Mouse (Mus musculus): ENCODE results near the gene Trappc3l. TPM values are rescaled to one million over a fixed set of nuclear protein-coding genes. Genes with fewer than 3 reads are reported as not detected.

The Trappc3l gene
- polyA plus RNA-seq (2012; fragmentation: generic; extraction: Trizol), result under 1 TPM in 1 of 2 experiments, not detected in 1; 0.20 TPM

DNA sequence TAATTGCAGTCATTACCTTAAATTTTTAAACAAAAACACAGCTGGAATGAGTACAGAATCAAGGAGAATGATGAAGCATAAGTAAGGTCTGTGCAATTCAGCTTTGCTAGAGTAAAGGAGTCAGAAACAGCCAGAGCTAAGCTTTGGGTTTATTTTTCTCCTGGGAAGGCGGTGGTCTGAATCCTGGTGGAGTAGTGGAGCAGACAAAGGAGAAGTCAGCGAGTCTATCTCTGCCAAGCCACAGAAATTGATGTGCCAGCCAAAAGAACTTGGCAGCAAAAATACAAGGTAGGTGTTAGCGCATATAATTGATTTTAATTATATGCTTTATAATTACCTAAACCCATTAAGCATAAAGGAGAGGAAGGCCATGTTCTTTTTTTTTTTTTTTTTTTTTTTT lies at the start of gene Trappc3l:
TSS of gene Trappc3l (plus strand) at position 197 of the 400 bp plus-strand sequence.

DNA sequence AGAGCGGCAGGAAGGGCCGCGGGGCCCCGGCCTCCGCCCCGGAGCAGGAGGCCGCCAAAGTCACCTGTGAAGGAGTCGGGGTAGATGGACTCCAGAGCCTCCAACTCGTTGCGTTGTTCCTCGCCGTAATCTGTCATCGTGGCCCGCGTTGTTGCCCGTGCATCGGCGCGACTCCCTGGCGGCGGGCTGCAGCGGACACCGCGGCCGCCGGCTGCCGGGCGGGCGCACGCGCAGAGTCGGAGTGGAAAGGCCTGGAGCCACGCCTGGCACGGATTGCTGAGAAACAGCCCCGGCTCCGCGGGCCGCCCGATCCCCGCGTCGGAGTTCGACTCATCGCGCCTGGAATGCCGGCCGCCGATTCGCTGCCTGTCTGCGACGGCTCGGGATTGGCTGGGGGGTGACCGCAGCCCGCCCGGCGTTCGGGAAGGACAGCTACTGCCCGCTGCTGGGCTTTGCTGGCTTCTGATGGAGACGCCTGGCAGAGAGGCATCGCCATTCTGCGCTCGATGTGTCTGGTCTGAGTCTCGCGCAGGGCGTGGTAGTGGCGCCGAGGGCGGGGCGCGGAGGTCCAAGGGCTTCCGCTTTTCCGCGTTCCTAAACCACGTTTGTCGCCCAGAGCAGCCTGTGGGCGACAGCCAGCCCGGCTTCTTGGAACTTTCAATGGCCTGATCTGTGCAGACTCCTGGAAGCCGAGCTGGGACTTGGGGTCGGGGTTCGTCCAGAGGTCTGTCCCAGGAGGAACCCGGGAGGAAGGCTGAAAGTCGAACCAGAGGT lies 17.9 kb upstream of the Trappc3l start, which contains the start of gene Rwdd1:
TSS of gene Rwdd1 (minus strand) at position 323 of the 774 bp plus-strand sequence.

DNA sequence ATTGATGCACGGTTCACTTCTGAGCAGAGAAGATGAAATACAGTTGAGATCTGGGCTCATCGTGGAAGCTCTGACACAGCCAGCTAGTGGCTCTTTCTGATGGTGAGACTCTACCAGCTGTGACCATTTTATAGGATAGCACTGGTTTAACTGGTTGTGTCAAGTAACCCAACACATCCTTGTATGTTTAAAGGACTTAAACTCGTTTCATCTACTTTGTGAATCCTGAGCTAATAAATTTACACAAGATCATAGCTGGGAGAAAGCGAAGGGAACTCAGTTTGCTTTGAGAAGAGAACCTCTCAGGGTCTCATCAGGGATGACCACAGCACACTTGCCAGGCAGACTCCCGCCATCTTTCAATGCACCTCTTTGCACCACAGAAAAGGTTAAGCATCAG lies 6.8 kb downstream of the Trappc3l start, which contains the start of gene Calhm4:
TSS of gene Calhm4 (minus strand) at position 101 of the 400 bp plus-strand sequence.

DNA sequence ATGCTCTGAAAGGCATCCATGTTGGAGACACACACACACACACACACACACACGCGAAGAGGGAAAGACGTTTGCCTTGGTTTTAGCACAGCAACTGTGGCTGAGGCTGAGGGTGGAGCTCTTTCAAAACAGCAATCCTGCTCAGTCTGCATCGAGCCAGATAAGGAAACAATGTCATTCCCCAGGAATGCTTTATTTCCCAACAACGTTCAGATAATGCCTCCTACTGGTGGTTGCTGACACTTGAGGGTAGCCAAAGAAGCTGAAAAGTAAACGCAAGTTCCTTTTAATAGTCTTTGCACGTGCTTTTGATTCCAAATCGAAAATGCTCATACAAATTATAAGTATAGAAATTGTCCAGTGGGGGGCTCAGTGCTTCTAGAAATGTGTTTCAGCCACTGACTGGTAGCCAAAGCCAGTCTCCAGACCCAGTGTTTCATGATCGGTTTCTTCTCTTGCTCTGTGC lies 59.1 kb downstream of the Trappc3l start, which contains the start of gene Calhm5:
TSS of gene Calhm5 (minus strand) at position 102 of the 466 bp plus-strand sequence.

DNA sequence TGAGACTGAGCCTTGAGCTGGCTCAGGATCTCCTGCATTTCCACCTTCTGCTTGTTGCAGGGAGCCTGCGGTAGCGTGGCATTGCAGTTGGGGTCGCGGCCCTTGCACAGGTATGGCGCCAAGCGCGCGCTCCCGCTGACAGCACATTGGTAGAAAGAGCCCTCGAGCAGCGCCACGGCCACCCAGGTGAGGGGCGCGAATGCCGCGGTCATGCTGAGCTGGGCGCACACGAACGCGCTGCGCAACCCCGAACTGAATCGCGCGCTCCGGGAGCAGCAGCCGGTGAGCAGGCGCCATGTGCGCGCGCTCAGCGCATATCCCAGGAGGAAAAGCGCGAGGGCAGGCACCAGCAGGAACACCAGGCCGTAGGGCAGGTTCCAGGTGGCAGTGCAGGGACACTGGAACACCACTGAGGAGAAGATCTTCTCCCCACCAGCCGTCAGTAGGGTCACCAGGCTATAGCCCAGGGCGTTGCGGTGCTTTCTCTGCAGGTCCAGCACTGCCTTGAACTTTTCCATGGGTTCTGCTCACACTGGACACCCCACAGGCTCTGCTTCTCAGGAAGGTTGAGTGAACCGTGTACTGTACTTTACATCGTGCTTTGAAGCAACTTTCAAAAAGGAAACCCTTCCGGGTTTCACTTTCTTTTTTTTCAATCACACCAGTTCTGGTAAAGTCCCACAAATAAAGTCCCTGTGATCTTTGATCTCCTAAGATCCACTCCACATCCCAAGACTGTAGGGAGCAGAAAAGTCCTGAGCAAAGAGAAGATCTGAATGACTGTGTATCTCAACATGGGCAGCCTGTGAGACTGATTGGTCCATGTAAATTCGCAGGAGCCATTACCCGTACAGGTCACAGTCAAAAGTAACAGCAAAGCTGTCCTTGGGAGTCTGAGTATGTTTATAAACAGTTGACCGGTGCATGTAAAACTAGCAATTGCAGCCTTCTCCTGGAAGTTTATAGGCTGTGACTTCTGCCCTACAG lies 90.3 kb downstream of the Trappc3l start, which contains the start of gene Calhm6:
TSS of gene Calhm6 (minus strand) at position 593 of the 987 bp plus-strand sequence.

Other genes with a start within 250 kb of the Trappc3l start
- not detected for gene Sult3a1, start 179.9 kb upstream of the Trappc3l start, polyA plus RNA-seq (2012; fragmentation: generic; extraction: Trizol)
- under 1 TPM in 1 of 2 experiments, not detected in 1; 0.01 TPM for gene Rsph4a, start 132.5 kb upstream of the Trappc3l start, polyA plus RNA-seq (2012; fragmentation: generic; extraction: Trizol)
- gene Zup1, start 86.3 kb upstream of the Trappc3l start, polyA plus RNA-seq (2012; fragmentation: generic; extraction: Trizol), result 1 to 10 TPM in 1 of 2 experiments, under 1 TPM in 1; 0.13 to 2.7 TPM
- 100 to 1,000 TPM; 114 to 120 TPM for gene Rwdd1, start 18.0 kb upstream of the Trappc3l start, polyA plus RNA-seq (2012; fragmentation: generic; extraction: Trizol)
- under 1 TPM in 1 of 2 experiments, not detected in 1; 0.05 TPM for gene Calhm4, start 6.7 kb downstream of the Trappc3l start, polyA plus RNA-seq (2012; fragmentation: generic; extraction: Trizol)
- 1 to 10 TPM in 1 of 2 experiments, under 1 TPM in 1; 0.04 to 1.1 TPM for gene Calhm5, start 58.9 kb downstream of the Trappc3l start, polyA plus RNA-seq (2012; fragmentation: generic; extraction: Trizol)
- gene Calhm6, start 90.4 kb downstream of the Trappc3l start, polyA plus RNA-seq (2012; fragmentation: generic; extraction: Trizol), result under 1 TPM; 0.04 to 0.31 TPM
- 10 to 100 TPM in 1 of 2 experiments, under 1 TPM in 1; 0.71 to 14.5 TPM for gene Dse, start 170.1 kb downstream of the Trappc3l start, polyA plus RNA-seq (2012; fragmentation: generic; extraction: Trizol)
- 10 to 100 TPM in 1 of 2 experiments, 1 to 10 TPM in 1; 5.4 to 41.6 TPM for gene Tspyl1, start 244.6 kb downstream of the Trappc3l start, polyA plus RNA-seq (2012; fragmentation: generic; extraction: Trizol)

All from C3H10T1/2 (cell line).